Mouse (Mus musculus): ENCODE results near the gene Vmn1r175.
"Not testable (repeated sequence)": the region's sequence is repeated elsewhere in the genome, so short reads cannot be mapped to it uniquely, and the experiment has no call there.

Gene Vmn1r175

GRCm38 (mm10) chr7:23810543-23810942 is at the start of gene Vmn1r175:
Vmn1r175 (minus strand) TSS chr7:23810643.
- CTCF ChIA-PET, result not testable (repeated sequence)

GRCm38 (mm10) chr7:23837272-23837671 is 26.8 kb upstream of the Vmn1r175 start, which contains the start of gene Vmn1r176:
Vmn1r176 (minus strand) TSS chr7:23837372.
- CTCF ChIA-PET, result not testable (repeated sequence)

GRCm38 (mm10) chr7:23784526-23784925 is 25.9 kb downstream of the Vmn1r175 start:
- CTCF ChIA-PET, result no interaction called here

Data from spleen, embryonic (tissue).